In the genomic region with DNA sequence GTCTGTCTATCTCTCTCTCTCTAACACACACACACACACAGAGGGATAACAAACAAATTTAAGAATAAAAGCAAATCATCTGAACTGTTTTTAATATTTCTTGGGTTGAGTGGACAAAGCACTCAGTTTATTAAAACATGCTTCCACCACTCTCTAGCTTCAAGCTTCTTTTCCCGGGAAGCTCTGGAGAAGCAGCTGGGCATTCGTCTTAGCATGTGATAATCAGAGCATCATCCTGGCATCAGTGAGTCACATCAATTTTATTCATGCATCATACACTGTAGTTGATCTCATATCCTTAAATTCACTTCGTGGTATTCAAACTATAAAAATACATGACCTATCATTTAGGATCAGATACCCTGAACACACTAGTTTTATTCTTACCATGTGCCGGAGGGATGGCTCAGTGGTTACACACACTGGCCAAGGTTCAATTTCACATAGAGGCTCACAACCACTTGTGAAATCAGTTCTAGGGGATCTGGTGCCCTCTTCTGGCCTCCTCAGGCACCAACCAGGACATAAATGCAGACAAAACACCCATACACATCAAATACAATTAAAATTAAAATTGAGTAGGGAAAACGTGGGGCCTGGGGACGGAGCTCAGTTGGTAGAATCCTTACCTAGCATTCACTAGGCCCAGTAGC, we compare ENCODE assay signal across 9 mouse cellular contexts.
DNase-seq lines count a peak whose midpoint lies in the region; ATAC-seq and TF ChIP-seq lines count a peak whose summit lies in the region.
"Had no signal": no experiment of that assay in that cellular context is flagged by ENCODE, and none has a peak within 500 bp of the region (broad histone marks: within the 10 kb centered on the region; RNA-seq: fewer than 3 reads in every experiment).

No protein-coding gene starts in this region.

- no peak overlapping the region for H3K4me2 ChIP-seq in hindbrain, postnatal 0 days (ENCODE audit: low read depth, low read length)
- H3K4me2 ChIP-seq in intestine, embryonic 16.5 days (ENCODE audit: low read depth, low read length): no peak overlapping the region
- H3K4me2 ChIP-seq: limb, embryonic 12.5 days had no signal

- no peaks in the 10 kb centered on the region for H3K4me1 ChIP-seq in hindbrain, postnatal 0 days (ENCODE audit: insufficient read depth, low read length)
- no peaks in the 10 kb centered on the region for H3K4me1 ChIP-seq in hindbrain, embryonic 10.5 days (replicated peaks)
- no peaks in the 10 kb centered on the region for H3K4me1 ChIP-seq in intestine, embryonic 16.5 days (ENCODE audit: control insufficient read depth, insufficient read depth, low read length)

- H3K4me3 ChIP-seq in hindbrain, postnatal 0 days (ENCODE audit: low read length): no peak overlapping the region
- H3K4me3 ChIP-seq in hindbrain, embryonic 10.5 days: no peak overlapping the region
- H3K4me3 ChIP-seq in intestine, embryonic 16.5 days (ENCODE audit: low read length): no peak overlapping the region
- H3K4me3 ChIP-seq: limb, embryonic 12.5 days had no signal

- peaks cover 7% of the 10 kb centered on the region; the same call in 1 of the 2 replicates for H3K36me3 ChIP-seq in hindbrain, postnatal 0 days (ENCODE audit: insufficient read depth, low read length)
- peaks cover 8% of the 10 kb centered on the region for H3K36me3 ChIP-seq in hindbrain, embryonic 10.5 days
- H3K36me3 ChIP-seq in intestine, embryonic 16.5 days (ENCODE audit: control insufficient read depth, insufficient read depth, low read length): 0 out of 2 replicates have a peak, but pooled peaks cover 2% of the 10 kb centered on the region

- no peaks in the 10 kb centered on the region for H3K27me3 ChIP-seq in hindbrain, postnatal 0 days (ENCODE audit: insufficient read depth, low read length)
- H3K27me3 ChIP-seq in hindbrain, embryonic 10.5 days (ENCODE audit: insufficient read depth, poor library complexity, severe bottlenecking): no peaks in the 10 kb centered on the region
- H3K27me3 ChIP-seq in intestine, embryonic 16.5 days (replicated peaks; ENCODE audit: control insufficient read depth, insufficient read depth, low read length): no peaks in the 10 kb centered on the region
- H3K27me3 ChIP-seq: limb, embryonic 12.5 days had no signal

- ATAC-seq in hindbrain, postnatal 0 days: no peak
- 0 out of 2 replicates have a peak, but pooled peaks have one; percentile 27 for ATAC-seq in megakaryocyte-erythroid progenitor cell, adult 5-6 weeks (replicated peaks; ENCODE audit: low FRiP score, low TSS enrichment, poor library complexity, severe bottlenecking)
- ATAC-seq in intestine, embryonic 16.5 days: no peak

- 76% methylated on average over 6 of the region's 6 CpGs for WGBS in hindbrain, postnatal 0 days
- 76% methylated on average over 6 of the region's 6 CpGs for WGBS in hindbrain, embryonic 10.5 days
- 70% methylated on average over 6 of the region's 6 CpGs for whole genome bisulfite sequencing in intestine, embryonic 16.5 days

- H3K9me3 ChIP-seq in hindbrain, postnatal 0 days (ENCODE audit: low read length): no peaks in the 10 kb centered on the region
- H3K9me3 ChIP-seq in hindbrain, embryonic 10.5 days: no peaks in the 10 kb centered on the region
- H3K9me3 ChIP-seq in intestine, embryonic 16.5 days (ENCODE audit: control insufficient read depth, low read length): no peaks in the 10 kb centered on the region
- H3K9me3 ChIP-seq: limb, embryonic 12.5 days had no signal

- H3K9ac ChIP-seq in hindbrain, postnatal 0 days (replicated peaks; ENCODE audit: low read length): no peak overlapping the region
- no peak overlapping the region for H3K9ac ChIP-seq in intestine, embryonic 16.5 days (ENCODE audit: low read depth, low read length)
- H3K9ac ChIP-seq: limb, embryonic 12.5 days had no signal

- H3K27ac ChIP-seq in hindbrain, postnatal 0 days: no peak overlapping the region
- H3K27ac ChIP-seq in hindbrain, embryonic 10.5 days: no peak overlapping the region
- H3K27ac ChIP-seq in intestine, embryonic 16.5 days (ENCODE audit: low read length): no peak overlapping the region
- H3K27ac ChIP-seq: limb, embryonic 12.5 days had no signal

- peak; percentile 67 for DNase-seq in hindbrain, postnatal 0 days (ENCODE audit: low spot score)
- no peak for DNase-seq in hindbrain, embryonic 10.5 days (ENCODE audit: low spot score)
- peak; percentile 39 to 65 for DNase-seq in CD8-positive naive resting alpha-beta T cell, adult 2 months (ENCODE audit: low read depth in 2 of 2, low spot score in 2 of 2)
- DNase-seq in brain, adult 2 months (ENCODE audit: low read depth, low spot score): peak; percentile 61
- no peak for DNase-seq in layer of hippocampus, postnatal 14 days (ENCODE audit: low spot score in 2 of 2)
- no peak for DNase-seq in frontal cortex, postnatal 25 days (ENCODE audit: low spot score in 2 of 2)

- peak; percentile 72 for TF ChIP-seq CTCF in hindbrain, postnatal 0 days (IDR thresholded peaks at IDR 0.05; ENCODE audit: low read depth)

Comparison
In these comparisons a context has a peak if more than half of its experiments do, and no peak if none do; other contexts are left out.
1. DNase-seq: peak in hindbrain, postnatal 0 days (single experiment), CD8-positive naive resting alpha-beta T cell, adult 2 months (2 of 2) and brain, adult 2 months (single experiment); none in hindbrain, embryonic 10.5 days (single experiment), layer of hippocampus, postnatal 14 days (0 of 2) and frontal cortex, postnatal 25 days (0 of 2).